Mouse (Mus musculus) B cell, adult 62 days (primary cell): ENCODE results near the gene Gm5901. TPM values are rescaled to one million over a fixed set of nuclear protein-coding genes. Genes with fewer than 3 reads are reported as not detected.

Source experiments
- total RNA-seq: library from RNA; stranded (reverse); gene quantifications from 4 replicates; pipeline ENCODE4 v1.2.4, GENCODE M21; 2023

Gm5901 gene
- not detected in 4 replicates for total RNA-seq

DNA sequence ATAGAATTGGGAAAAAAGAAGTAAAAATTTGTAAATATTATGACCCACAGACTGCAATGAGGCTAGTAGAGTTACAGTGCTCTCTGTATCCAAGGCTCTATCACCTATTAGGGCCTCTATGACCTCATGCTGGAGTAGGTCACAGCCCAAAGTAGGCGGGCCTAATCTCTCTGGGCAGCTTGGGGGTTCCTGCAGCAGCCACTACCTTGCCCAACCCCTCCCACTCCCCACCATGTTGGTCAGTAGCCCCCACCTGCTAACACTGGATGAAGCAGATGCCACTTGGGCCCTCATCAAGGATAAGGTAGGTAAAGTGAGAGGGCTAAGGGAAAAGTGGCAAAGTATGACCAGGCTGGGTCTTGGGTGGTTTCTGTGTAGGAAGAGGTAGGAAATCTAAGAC is at the start of gene Gm5901:
Gene Gm5901 (plus strand): TSS at position 173 of the 400 bp plus-strand sequence.

DNA sequence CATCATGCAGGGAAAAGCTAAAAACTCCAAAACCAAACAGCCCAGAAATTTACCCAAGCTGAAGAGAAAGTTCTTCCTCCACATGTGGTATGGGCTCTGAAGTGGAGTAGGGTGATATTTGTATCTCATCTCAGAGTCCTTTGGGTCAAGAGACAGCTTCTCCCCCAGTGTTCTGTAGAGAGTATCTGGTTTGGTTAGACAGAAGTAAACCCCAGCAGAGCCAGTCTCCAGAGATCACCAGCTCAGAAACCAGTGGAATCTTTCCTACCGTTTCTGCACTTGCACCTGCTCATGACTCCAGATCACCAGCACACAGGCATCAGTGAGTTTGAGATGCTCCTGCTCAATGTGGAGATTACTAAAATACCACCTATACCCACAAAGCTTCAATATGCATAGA is 40.8 kb upstream of the Gm5901 start, which contains the start of gene Olfr690:
Gene Olfr690 (minus strand): TSS at position 101 of the 400 bp plus-strand sequence.

DNA sequence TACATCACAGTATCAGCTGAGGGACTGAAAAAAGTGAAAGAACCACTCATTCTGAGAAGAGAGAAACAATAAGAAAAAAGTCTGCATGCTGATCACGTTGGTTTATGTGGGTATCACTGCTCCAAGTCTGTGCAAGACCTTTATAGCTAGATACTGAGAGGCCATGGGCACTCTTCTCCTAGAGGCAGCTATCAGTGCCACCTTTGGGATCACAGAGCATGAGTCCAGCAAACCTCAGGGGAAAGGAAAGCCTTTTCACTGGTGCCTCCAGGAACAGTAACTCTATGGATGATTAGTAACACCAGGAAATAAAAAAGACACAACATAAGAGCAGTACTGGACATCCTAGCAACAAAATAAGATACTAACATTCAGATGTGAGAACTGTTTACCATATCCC is 32.7 kb upstream of the Gm5901 start, which contains the start of gene Olfr691:
Gene Olfr691 (minus strand): TSS at position 101 of the 400 bp plus-strand sequence.

DNA sequence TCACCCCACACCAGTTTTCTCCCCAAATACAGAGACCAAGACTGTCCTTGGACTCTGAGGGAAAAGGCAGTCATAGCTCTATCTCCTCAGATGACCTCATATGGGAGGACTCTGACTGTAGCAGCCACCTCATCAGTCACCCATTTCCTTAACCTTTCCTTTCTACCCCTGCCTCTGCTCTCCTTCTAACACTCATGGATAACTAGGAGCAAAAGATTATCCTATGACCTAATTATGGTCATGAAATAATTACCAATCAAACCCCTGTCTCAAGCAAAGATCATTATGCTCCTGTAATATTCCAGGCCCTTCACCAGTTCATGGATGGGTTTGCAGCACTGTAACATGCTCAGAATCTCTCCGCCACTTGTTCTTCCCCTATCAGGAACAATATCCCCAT is 6.9 kb upstream of the Gm5901 start, which contains the start of gene Olfr692:
Gene Olfr692 (plus strand): TSS at position 301 of the 400 bp plus-strand sequence.

DNA sequence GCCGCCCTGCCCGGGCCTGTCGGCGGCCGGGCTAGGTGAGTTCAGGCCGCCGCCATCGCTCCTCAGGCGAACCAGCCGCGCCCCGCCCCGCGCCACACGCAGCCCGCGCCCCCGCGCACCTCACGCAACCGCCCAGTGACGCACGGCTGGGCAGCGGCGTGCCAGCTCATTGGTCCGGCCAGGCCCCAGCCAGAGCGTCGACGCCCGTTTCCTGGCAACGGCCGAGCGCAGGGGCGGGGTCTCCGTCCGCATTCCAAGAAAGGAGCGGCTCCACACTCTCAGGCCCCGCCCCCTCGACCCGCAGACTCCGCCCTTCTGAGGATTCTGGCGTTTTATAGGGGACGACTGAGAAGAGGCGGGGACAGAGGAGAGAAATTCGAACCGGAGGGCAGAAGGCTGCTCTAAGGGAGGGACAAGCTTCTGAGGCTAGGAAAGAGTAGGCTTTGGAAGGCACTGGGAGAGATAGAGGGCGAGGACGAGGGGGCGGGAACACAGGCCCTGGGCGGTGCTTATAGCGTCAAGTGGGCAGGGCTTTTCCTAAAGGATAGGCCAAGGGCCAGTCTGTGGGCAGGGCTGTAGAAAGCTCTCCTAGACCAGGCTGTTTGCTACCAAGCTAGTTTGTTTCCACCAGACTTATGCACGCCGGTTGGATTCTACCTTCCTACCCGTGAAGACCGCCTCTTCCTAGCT is 25.2 kb downstream of the Gm5901 start, which contains the start of gene Fam160a2:
Gene Fam160a2 (minus strand): TSS at position 120 of the 690 bp plus-strand sequence.

DNA sequence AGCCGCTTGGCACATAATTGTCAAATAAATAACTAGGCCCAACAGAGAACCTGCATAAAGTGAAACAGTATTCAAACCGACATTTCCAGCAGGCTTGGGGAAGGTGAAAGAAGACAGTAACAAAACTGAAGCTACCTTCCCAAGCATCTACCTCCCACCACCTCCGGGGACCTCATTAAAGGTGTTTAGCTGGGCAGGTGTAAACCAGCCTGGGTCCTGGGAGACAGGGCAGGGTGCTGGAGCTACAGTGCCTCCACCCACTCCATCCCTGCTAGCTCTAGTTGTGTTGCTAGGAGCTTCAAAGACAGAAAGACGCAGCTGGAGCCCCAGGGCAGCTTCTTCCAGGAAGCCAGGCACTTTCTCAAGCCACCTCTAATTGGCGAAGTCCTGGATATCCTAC is 29.4 kb downstream of the Gm5901 start, which contains the start of gene Cnga4:
Gene Cnga4 (plus strand): TSS at position 301 of the 400 bp plus-strand sequence.

DNA sequence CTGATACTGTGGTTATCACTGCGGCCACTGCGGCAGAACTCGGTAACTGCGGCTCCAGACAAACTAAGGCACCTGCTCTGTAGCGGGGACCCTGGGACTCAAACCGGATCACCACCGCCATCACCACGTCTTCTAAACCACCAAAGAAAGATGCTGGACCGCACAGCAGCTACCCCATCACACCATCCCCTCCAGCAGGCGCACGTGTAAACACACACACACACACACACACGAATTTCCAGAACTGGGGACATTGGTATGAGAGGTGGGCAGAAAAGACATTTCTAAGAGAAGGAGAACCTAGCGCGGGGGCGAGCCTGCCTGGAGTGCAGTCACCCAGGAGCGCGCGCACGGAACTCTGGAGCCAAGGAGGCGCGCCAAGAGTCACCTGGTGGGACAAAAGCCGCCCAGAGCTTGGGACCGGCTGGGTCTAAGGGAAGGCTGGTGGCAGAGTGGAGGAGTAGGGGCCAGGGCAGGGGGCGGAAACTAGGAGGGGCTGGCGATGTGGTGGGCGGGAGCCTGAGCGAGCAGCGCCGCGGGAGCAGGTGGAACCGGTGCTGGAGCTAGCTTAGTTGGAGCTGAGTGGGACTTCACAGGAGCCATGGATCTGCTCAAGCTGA is 50.7 kb downstream of the Gm5901 start, which contains the start of gene Cckbr:
Gene Cckbr (plus strand): TSS at position 308 of the 620 bp plus-strand sequence.

Other genes starting within 250 kb of the Gm5901 start
- not detected in 4 replicates for gene Olfr683, start 228.0 kb upstream of the Gm5901 start, total RNA-seq
- not detected in 4 replicates for gene Olfr684, start 211.4 kb upstream of the Gm5901 start, total RNA-seq
- not detected in 4 replicates for gene Olfr685, start 189.0 kb upstream of the Gm5901 start, total RNA-seq
- not detected in 4 replicates for gene Olfr686, start 167.6 kb upstream of the Gm5901 start, total RNA-seq
- not detected in 4 replicates for gene Olfr688, start 86.9 kb upstream of the Gm5901 start, total RNA-seq
- not detected in 4 replicates for gene Olfr689, start 63.9 kb upstream of the Gm5901 start, total RNA-seq
- gene Olfr690, start 40.9 kb upstream of the Gm5901 start, total RNA-seq, result not detected in 4 replicates
- gene Olfr691, start 32.8 kb upstream of the Gm5901 start, total RNA-seq, result not detected in 4 replicates
- not detected in 4 replicates for gene Olfr692, start 6.8 kb upstream of the Gm5901 start, total RNA-seq
- 41.6 to 49.6 TPM (median 42.6 TPM) in 4 replicates for gene Fam160a2, start 25.0 kb downstream of the Gm5901 start, total RNA-seq
- gene Cnga4, start 29.5 kb downstream of the Gm5901 start, total RNA-seq, result not detected in 4 replicates
- gene Cckbr, start 50.7 kb downstream of the Gm5901 start, total RNA-seq, result not detected in 4 replicates
- not detected in 4 replicates for gene Cavin3, start 107.3 kb downstream of the Gm5901 start, total RNA-seq
- 20.3 to 24.9 TPM (median 21.6 TPM) in 4 replicates for gene Smpd1, start 179.3 kb downstream of the Gm5901 start, total RNA-seq
- 3.0 to 6.0 TPM (median 4.4 TPM) in 4 replicates for gene Apbb1, start 206.6 kb downstream of the Gm5901 start, total RNA-seq
- 0.39 TPM in 2 of 4 replicates, not detected in the others for gene Hpx, start 225.1 kb downstream of the Gm5901 start, total RNA-seq